Mouse (Mus musculus) CH12.LX (cell line): ENCODE results near the gene Fam98a. TPM values are rescaled to one million over a fixed set of nuclear protein-coding genes. Genes with fewer than 3 reads are reported as not detected.
A peak's percentile ranks its signal among the peaks of the same experiment; 100 is the strongest.

Experiments used
- DNase-seq: peaks from one replicate; pipeline ENCODE4 v3.0.0-alpha.2; 2013; ENCODE audit errors: extremely low read depth
- H3K27ac ChIP-seq: 2 replicates; pipeline ENCODE4 v1.5.1; 2012; ENCODE audit warnings: low read depth, mild to moderate bottlenecking, control low read depth, moderate library complexity; ENCODE audit not compliant: insufficient read depth
- H3K27me3 ChIP-seq: replicated peaks from 2 replicates; pipeline ENCODE3; 2012; ENCODE audit warnings: inconsistent platforms
- H3K36me3 ChIP-seq, 2 experiments: replicated peaks in 1 of 2; 2 replicates each; pipeline versions ENCODE3 to v1.6.1; 2012; ENCODE audit warnings: inconsistent platforms in 1 of 2, low read length in 1 of 2, mild to moderate bottlenecking in 1 of 2, mixed read lengths in 1 of 2, moderate library complexity in 1 of 2; ENCODE audit not compliant: control insufficient read depth in 1 of 2, insufficient read depth in 1 of 2
- H3K4me1 ChIP-seq, 2 experiments: 2 replicates each; pipeline ENCODE4 v1.6.1; 2012; ENCODE audit warnings: inconsistent platforms in 1 of 2, moderate library complexity in 1 of 2; ENCODE audit not compliant: insufficient read depth in 2 of 2, control insufficient read depth in 1 of 2
- H3K4me2 ChIP-seq: 2 replicates; pipeline ENCODE4 v1.6.1; 2012; ENCODE audit warnings: low read depth, mild to moderate bottlenecking, control low read depth; ENCODE audit not compliant: poor library complexity, insufficient read depth, severe bottlenecking
- H3K4me3 ChIP-seq, 3 experiments: fragments of 150-350 bp in 1 of 3; sonication (generic) in 1 of 3; replicated peaks in 1 of 3; 2 replicates each; pipeline versions ENCODE3 to v1.5.1; 2011 to 2012; ENCODE audit warnings: low read depth in 2 of 3, low read length in 2 of 3, mild to moderate bottlenecking in 2 of 3, moderate library complexity in 2 of 3, control low read depth in 1 of 3, improper control_type of control experiment in 1 of 3, inconsistent platforms in 1 of 3, mixed read lengths in 1 of 3; ENCODE audit not compliant: poor library complexity in 1 of 3
- H3K79me2 ChIP-seq: replicated peaks from 2 replicates; pipeline ENCODE4 v1.6.1; 2012; ENCODE audit warnings: mild to moderate bottlenecking, moderate library complexity; ENCODE audit not compliant: control insufficient read depth, poor library complexity, insufficient read depth, severe bottlenecking; ENCODE audit errors: extremely low read depth
- H3K9ac ChIP-seq: 2 replicates; pipeline ENCODE4 v1.6.1; 2012; ENCODE audit warnings: low read depth, mild to moderate bottlenecking, control low read depth, moderate library complexity; ENCODE audit not compliant: insufficient read depth
- H3K9me3 ChIP-seq: replicated peaks from 2 replicates; pipeline ENCODE3; 2012; ENCODE audit warnings: low read length, inconsistent platforms, mixed read lengths
- CHD1 ChIP-seq: IDR thresholded peaks from 2 replicates; pipeline ENCODE4 v1.6.1; 2012; ENCODE audit warnings: low read depth, low read length, improper control_type of control experiment, inconsistent platforms
- CHD2 ChIP-seq: IDR thresholded peaks from 2 replicates; pipeline ENCODE4 v1.6.1; 2011; ENCODE audit warnings: low read length, improper control_type of control experiment
- CTCF ChIP-seq, 2 experiments: IDR thresholded peaks in 1 of 2; conservative IDR thresholded peaks in 1 of 2; 2 replicates each; pipeline ENCODE4 v1.5.1; 2011 to 2012; ENCODE audit warnings: low read depth in 2 of 2, low read length in 2 of 2, improper control_type of control experiment in 1 of 2, inconsistent platforms in 1 of 2, mild to moderate bottlenecking in 1 of 2, moderate library complexity in 1 of 2
- E2F4 ChIP-seq: IDR thresholded peaks from 2 replicates; pipeline ENCODE4 v1.6.1; 2011; ENCODE audit warnings: low read depth, low read length, improper control_type of control experiment; ENCODE audit not compliant: insufficient replicate concordance
- ELF1 ChIP-seq: IDR thresholded peaks from 2 replicates; pipeline ENCODE4 v1.6.1; 2014; ENCODE audit warnings: low read depth, mild to moderate bottlenecking, inconsistent platforms, low read length, improper control_type of control experiment
- EP300 ChIP-seq: IDR thresholded peaks from 2 replicates; pipeline ENCODE4 v1.6.1; 2011; ENCODE audit warnings: low read length, improper control_type of control experiment
- ETS1 ChIP-seq: conservative IDR thresholded peaks from 2 replicates; pipeline ENCODE4 v1.6.1; 2012; ENCODE audit warnings: low read depth, mild to moderate bottlenecking, inconsistent platforms, low read length, improper control_type of control experiment, moderate library complexity
- HCFC1 ChIP-seq: IDR thresholded peaks from 2 replicates; pipeline ENCODE4 v1.6.1; 2012; ENCODE audit warnings: low read depth, mild to moderate bottlenecking, inconsistent platforms, low read length, improper control_type of control experiment
- IRF4 ChIP-seq: IDR thresholded peaks from 2 replicates; pipeline ENCODE4 v1.6.1; 2014; ENCODE audit warnings: low read depth, mild to moderate bottlenecking, inconsistent platforms, low read length, improper control_type of control experiment
- JUN ChIP-seq: IDR thresholded peaks from 2 replicates; pipeline ENCODE4 v1.6.1; 2011; ENCODE audit warnings: low read depth, mild to moderate bottlenecking, low read length, improper control_type of control experiment, moderate library complexity; ENCODE audit not compliant: insufficient read depth
- JUND ChIP-seq: conservative IDR thresholded peaks from 2 replicates; pipeline ENCODE4 v1.6.1; 2011; ENCODE audit warnings: low read depth, low read length, improper control_type of control experiment
- KAT2A ChIP-seq: IDR thresholded peaks from 2 replicates; pipeline ENCODE4 v1.6.1; 2012; ENCODE audit warnings: low read length, improper control_type of control experiment, inconsistent platforms; ENCODE audit not compliant: insufficient replicate concordance
- MAFK ChIP-seq: IDR thresholded peaks from 2 replicates; pipeline ENCODE4 v1.6.1; 2011; ENCODE audit warnings: low read length, improper control_type of control experiment; ENCODE audit not compliant: insufficient replicate concordance
- MAX ChIP-seq: IDR thresholded peaks from 2 replicates; pipeline ENCODE4 v1.6.1; 2011; ENCODE audit warnings: low read length, improper control_type of control experiment
- MEF2A ChIP-seq: IDR thresholded peaks from 2 replicates; pipeline ENCODE4 v1.6.1; 2014; ENCODE audit warnings: low read depth, mild to moderate bottlenecking, inconsistent platforms, low read length, improper control_type of control experiment, borderline replicate concordance
- MYC ChIP-seq: IDR thresholded peaks from 2 replicates; pipeline ENCODE4 v1.6.1; 2011; ENCODE audit warnings: low read depth, mild to moderate bottlenecking, improper control_type of control experiment, low read length
- NELFE ChIP-seq: IDR thresholded peaks from 2 replicates; pipeline ENCODE4 v1.6.1; 2011; ENCODE audit warnings: low read depth, low read length, improper control_type of control experiment
- NRF1 ChIP-seq: IDR thresholded peaks from 2 replicates; pipeline ENCODE4 v1.6.1; 2014; ENCODE audit warnings: low read depth, mild to moderate bottlenecking, inconsistent platforms, low read length, improper control_type of control experiment, moderate library complexity
- PAX5 ChIP-seq: IDR thresholded peaks from 2 replicates; pipeline ENCODE4 v1.6.1; 2012; ENCODE audit warnings: low read length, inconsistent platforms, mixed read lengths
- POLR2A ChIP-seq: IDR thresholded peaks from 2 replicates; pipeline ENCODE4 v1.6.1; 2011; ENCODE audit warnings: low read depth, mild to moderate bottlenecking, improper control_type of control experiment, low read length
- POLR2AphosphoS2 ChIP-seq: IDR thresholded peaks from 2 replicates; pipeline ENCODE4 v1.6.1; 2011; ENCODE audit warnings: low read depth, low read length, improper control_type of control experiment
- RAD21 ChIP-seq: IDR thresholded peaks from 2 replicates; pipeline ENCODE4 v1.6.1; 2011; ENCODE audit warnings: low read depth, mild to moderate bottlenecking, low read length, improper control_type of control experiment, moderate library complexity
- SIN3A ChIP-seq: IDR thresholded peaks from 2 replicates; pipeline ENCODE4 v1.6.1; 2012; ENCODE audit warnings: low read length, improper control_type of control experiment, inconsistent platforms
- SMC3 ChIP-seq: IDR thresholded peaks from 2 replicates; pipeline ENCODE4 v1.6.1; 2011; ENCODE audit warnings: low read depth, low read length, improper control_type of control experiment
- TBP ChIP-seq: conservative IDR thresholded peaks from 2 replicates; pipeline ENCODE4 v1.6.1; 2011; ENCODE audit warnings: low read depth, low read length, improper control_type of control experiment
- TCF12 ChIP-seq: IDR thresholded peaks from 2 replicates; pipeline ENCODE4 v1.6.1; 2014; ENCODE audit warnings: low read depth, mild to moderate bottlenecking, inconsistent platforms, low read length, improper control_type of control experiment
- USF1 ChIP-seq: IDR thresholded peaks from 2 replicates; pipeline ENCODE4 v1.6.1; 2014; ENCODE audit warnings: low read depth, mild to moderate bottlenecking, inconsistent platforms, low read length, improper control_type of control experiment
- USF2 ChIP-seq: conservative IDR thresholded peaks from 2 replicates; pipeline ENCODE4 v1.6.1; 2011; ENCODE audit warnings: low read depth, low read length, improper control_type of control experiment
- ZC3H11A ChIP-seq: IDR thresholded peaks from 2 replicates; pipeline ENCODE4 v1.6.1; 2012; ENCODE audit warnings: low read depth, mild to moderate bottlenecking, inconsistent platforms, low read length, improper control_type of control experiment
- ZKSCAN1 ChIP-seq: IDR thresholded peaks from 2 replicates; pipeline ENCODE4 v1.6.1; 2012; ENCODE audit warnings: low read depth, inconsistent platforms, low read length, improper control_type of control experiment, borderline replicate concordance
- ZNF384 ChIP-seq: IDR thresholded peaks from 2 replicates; pipeline ENCODE4 v1.6.1; 2012; ENCODE audit warnings: low read depth, low read length, improper control_type of control experiment, inconsistent platforms
- dilution Hi-C: fragments of 300-500 bp; cut with MboI; formaldehyde crosslinking; loops from 2 replicates; pipeline ENCODE4 v1.14.3; 2020; ENCODE audit warnings: low sequenced_read_pairs; ENCODE audit not compliant: extremely low pct_unique_long_range_greater_than_20kb, extremely low pct_ligation_motif_present
- in situ Hi-C: fragments of 300-500 bp; cut with MboI; formaldehyde crosslinking; loops from 3 replicates; pipeline ENCODE4 v1.14.3; 2019; ENCODE audit warnings: low sequenced_read_pairs, low pct_ligation_motif_present, low pct_unique_long_range_greater_than_20kb, mixed read lengths
- polyA plus RNA-seq: library from polyadenylated mRNA; unstranded; fragments of >175 nt; gene quantifications from 2 replicates; pipeline ENCODE4 v1.2.1, GENCODE M21; 2012; ENCODE audit warnings: low read depth; ENCODE audit not compliant: insufficient read length
- total RNA-seq, 2 experiments: library from RNA; depleted of rRNA; stranded (reverse); fragments of 300-350 nt in 1 of 2; fragments of >200 nt in 1 of 2; gene quantifications; 2 replicates each; pipeline ENCODE4 v1.2.3; 2012 to 2014

Gene Fam98a
- total and polyA plus RNA-seq, 3 experiments, result 36.0 to 92.0 (median 37.8) TPM

DNA sequence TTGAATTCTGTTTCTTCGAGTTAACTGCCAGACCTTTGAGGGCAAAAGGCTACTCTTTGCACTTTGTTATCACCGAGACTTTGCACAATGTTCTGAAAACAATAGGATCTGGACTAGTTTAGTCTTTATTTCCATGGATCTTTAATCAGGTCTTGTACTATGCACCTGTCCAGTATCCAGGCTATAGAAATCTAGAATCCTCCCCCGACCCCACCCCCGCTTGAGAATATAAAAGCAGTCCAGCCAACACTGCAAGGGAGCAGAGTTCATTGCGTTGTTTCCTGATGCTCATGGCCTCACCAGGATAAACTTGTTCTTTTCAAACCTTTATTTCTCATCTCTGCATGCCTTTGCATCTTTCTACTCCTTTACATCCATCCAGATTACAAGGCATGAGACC, 42.5 kb downstream of the Fam98a start:
- no peak overlapping the region for H3K9ac ChIP-seq
- no peak overlapping the region for H3K4me2 ChIP-seq
- peaks cover 39 to 75% of the 10 kb centered on the region in 2 experiments for H3K36me3 ChIP-seq
- peaks cover 30 to 91% of the 10 kb centered on the region in 2 experiments for H3K4me1 ChIP-seq
- in situ Hi-C loops, result loop anchor here (5.0 kb wide), 1 partner anchor 42 kb away; no protein-coding TSS in a partner anchor
- peaks cover 9% of the 10 kb centered on the region for H3K9me3 ChIP-seq
- H3K27ac ChIP-seq, result peak overlapping the region; percentile 97
- TF ChIP-seq CHD1 (peak; percentile 73; the same call in 1 of the 2 replicates), MYC (no peak)
- TF ChIP-seq, all 38 proteins: peak for 1
- DNase-seq, result no peak
- Histone ChIP-seq H3K27me3 (no peaks in the 10 kb centered on the region), H3K79me2 (peaks cover 20% of the 10 kb centered on the region), H3K4me3 (no peak overlapping the region)
- dilution Hi-C loops, result no loop called here

DNA sequence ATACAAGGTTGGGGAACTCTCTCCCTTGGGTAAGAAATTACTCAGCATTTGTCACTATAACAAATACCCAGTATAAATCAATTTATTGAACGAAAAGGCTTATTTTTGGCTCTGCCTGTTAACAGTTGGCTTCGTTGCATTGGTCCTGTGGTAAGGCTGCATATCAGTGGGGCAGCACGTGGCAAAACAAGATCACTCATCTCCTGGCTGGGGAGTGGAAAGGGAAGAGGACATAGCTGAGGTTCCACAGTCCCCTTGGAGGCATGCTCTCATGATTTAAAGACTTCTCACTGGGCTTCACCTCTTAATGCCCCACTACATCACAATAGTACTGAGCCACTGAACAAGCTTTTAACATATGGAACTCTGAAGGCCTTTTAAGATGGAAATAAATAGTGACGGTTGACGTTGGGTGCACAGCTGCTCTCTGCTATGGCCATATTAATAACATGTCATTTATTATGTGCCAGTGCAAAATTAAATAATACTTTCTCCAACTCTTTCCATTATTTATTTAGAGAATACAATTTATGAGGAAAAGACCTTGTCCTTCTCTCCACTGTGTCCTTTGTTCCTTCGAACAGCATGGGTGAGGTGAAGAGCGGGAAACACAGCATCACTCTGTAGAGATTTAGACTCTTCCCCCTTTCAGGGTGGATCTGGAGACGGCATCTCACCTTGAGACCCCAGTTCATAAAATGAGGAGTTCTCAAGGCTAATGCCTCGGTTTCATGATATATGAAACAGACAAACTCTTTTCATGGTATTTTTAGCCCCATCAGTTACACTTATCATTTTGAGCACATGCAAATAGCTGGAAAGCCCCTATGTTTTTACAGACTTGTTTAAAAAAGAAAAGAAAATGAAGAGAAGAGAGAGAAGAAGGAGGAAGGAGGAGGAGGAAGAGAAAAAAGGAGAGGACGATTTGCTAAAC, 44.8 kb downstream of the Fam98a start:
- dilution Hi-C loops (no loop called here), in situ Hi-C loops (loop anchor here (5.0 kb wide), 1 partner anchor 40 kb away; no protein-coding TSS in a partner anchor)
- peaks cover 31 to 88% of the 10 kb centered on the region in 2 experiments for H3K4me1 ChIP-seq
- H3K36me3 ChIP-seq, result peaks cover 43 to 77% of the 10 kb centered on the region in 2 experiments
- H3K9ac ChIP-seq, result peak overlapping the region; percentile 41
- H3K4me2 ChIP-seq, result peak overlapping the region; percentile 41
- no peaks in the 10 kb centered on the region for H3K27me3 ChIP-seq
- peaks cover 21% of the 10 kb centered on the region for H3K79me2 ChIP-seq
- DNase-seq, result peak; percentile 51
- H3K9me3 ChIP-seq, result peaks cover 9% of the 10 kb centered on the region
- H3K4me3 ChIP-seq, result no peak overlapping the region
- peak overlapping the region; percentile 95 for H3K27ac ChIP-seq
- TF ChIP-seq POLR2A (peak; percentile 24), MAX (peak; percentile 94), TBP (peak; percentile 56), PAX5 (no peak), NRF1 (no peak), CHD2 (no peak), ZNF384 (no peak), MEF2A (peak; percentile 93), RAD21 (no peak), ETS1 (peak; percentile 42), KAT2A (no peak), EP300 (peak; percentile 53), HCFC1 (no peak), IRF4 (peak; percentile 44), CTCF (conservative IDR thresholded peaks at IDR 0.05 in 1 of 2, IDR thresholded peaks at IDR 0.05 in 1 of 2; ENCODE audit: low read depth in 2 of 2, low read length in 2 of 2) (no peak), ELF1 (no peak), ZC3H11A (no peak), SMC3 (no peak), JUN (no peak), USF2 (no peak), USF1 (peak; percentile 28), NELFE (0 out of 2 replicates have a peak, but pooled peaks have one; percentile 29), JUND (no peak), E2F4 (no peak), MAFK (no peak), MYC (peak; percentile 89), ZKSCAN1 (no peak), TCF12 (peak; percentile 57), POLR2AphosphoS2 (peak; percentile 67; the same call in 1 of the 2 replicates), SIN3A (no peak)
